Mouse (Mus musculus) cortical plate, adult 2 months (tissue): ENCODE data around the gene Rpl10a.

Source experiments
- CTCF ChIP-seq: fragments of 200-500 bp; IDR thresholded peaks from 2 replicates; pipeline ENCODE4 v1.5.1; 2011; ENCODE audit warnings: mild to moderate bottlenecking, control low read depth, low read length; ENCODE audit not compliant: insufficient read depth; ENCODE audit errors: extremely low read depth
- POLR2A ChIP-seq: fragments of 200-500 bp; IDR thresholded peaks from 2 replicates; pipeline ENCODE4 v1.6.1; 2011; ENCODE audit warnings: mild to moderate bottlenecking, low read length, control low read depth; ENCODE audit not compliant: insufficient read depth; ENCODE audit errors: extremely low read depth

DNA sequence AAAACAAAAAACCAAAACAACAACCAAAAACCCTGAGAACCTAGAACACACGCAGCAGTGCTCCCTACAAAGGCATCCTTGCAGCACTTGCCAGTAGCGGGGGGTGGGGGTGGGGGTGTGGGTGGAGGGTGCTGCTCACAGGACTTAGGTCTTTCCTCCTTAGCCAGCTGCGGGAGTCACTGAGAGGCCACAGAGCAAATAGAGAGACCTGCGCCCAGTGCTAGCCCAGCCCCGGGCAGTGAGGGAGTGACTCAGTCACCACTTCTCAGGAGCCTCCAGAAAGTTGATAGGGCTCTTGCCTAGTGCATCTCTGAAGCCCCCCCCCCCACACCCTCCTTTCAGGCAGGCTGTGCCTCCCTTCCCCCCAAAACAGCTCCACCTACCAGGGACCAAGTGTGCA is 40.8 kb downstream of the Rpl10a start:
- no peak for TF ChIP-seq CTCF
- TF ChIP-seq POLR2A, result no peak
